Mouse (Mus musculus): Measurements from ENCODE around the gene Ulk3.

Gene Ulk3

GRCm38 (mm10) chr9:57589224-57590126 lies at the start of gene Ulk3:
Gene Ulk3 (plus strand): TSS chr9:57589452.
- peak; percentile 85 for DNase-seq (ENCODE audit: low read depth, low spot score)

GRCm38 (mm10) chr9:57539550-57539949 lies 49.7 kb upstream of the Ulk3 start:
- DNase-seq (ENCODE audit: low read depth, low spot score) = no peak

- DNase-seq (ENCODE audit: low read depth, low spot score) = peak; percentile 64
Observed at GRCm38 (mm10) chr9:57541312-57541711, 47.9 kb upstream of the Ulk3 start.

- DNase-seq (ENCODE audit: low read depth, low spot score) = no peak
Observed at GRCm38 (mm10) chr9:57543951-57544350, 45.3 kb upstream of the Ulk3 start.

- DNase-seq (ENCODE audit: low read depth, low spot score) = no peak
Observed at GRCm38 (mm10) chr9:57547287-57547686, 42.0 kb upstream of the Ulk3 start.

GRCm38 (mm10) chr9:57547869-57548268 lies 41.4 kb upstream of the Ulk3 start:
- DNase-seq (ENCODE audit: low read depth, low spot score) = no peak

GRCm38 (mm10) chr9:57549186-57549585 lies 40.1 kb upstream of the Ulk3 start:
- no peak for DNase-seq (ENCODE audit: low read depth, low spot score)

GRCm38 (mm10) chr9:57550126-57550862 lies 39.0 kb upstream of the Ulk3 start:
- no peak for DNase-seq (ENCODE audit: low read depth, low spot score)

GRCm38 (mm10) chr9:57552139-57552887 lies 36.9 kb upstream of the Ulk3 start, which contains the start of gene Mpi:
Gene Mpi (minus strand): TSS chr9:57552763.
- DNase-seq (ENCODE audit: low read depth, low spot score) = peak; percentile 39

GRCm38 (mm10) chr9:57553119-57553518 lies 36.1 kb upstream of the Ulk3 start:
- no peak for DNase-seq (ENCODE audit: low read depth, low spot score)

GRCm38 (mm10) chr9:57554753-57555152 lies 34.5 kb upstream of the Ulk3 start:
- DNase-seq (ENCODE audit: low read depth, low spot score) = no peak

- no peak for DNase-seq (ENCODE audit: low read depth, low spot score)
Observed at GRCm38 (mm10) chr9:57557215-57557614, 32.0 kb upstream of the Ulk3 start.

GRCm38 (mm10) chr9:57558625-57559024 lies 30.6 kb upstream of the Ulk3 start:
- DNase-seq (ENCODE audit: low read depth, low spot score) = no peak

GRCm38 (mm10) chr9:57559568-57559967 lies 29.7 kb upstream of the Ulk3 start:
- no peak for DNase-seq (ENCODE audit: low read depth, low spot score)

- DNase-seq (ENCODE audit: low read depth, low spot score) = no peak
Observed at GRCm38 (mm10) chr9:57560263-57560662, 29.0 kb upstream of the Ulk3 start.

GRCm38 (mm10) chr9:57560861-57561710 lies 28.2 kb upstream of the Ulk3 start, which contains the start of gene Scamp2:
Gene Scamp2 (plus strand): TSS chr9:57560943.
- DNase-seq (ENCODE audit: low read depth, low spot score) = peak; percentile 93

GRCm38 (mm10) chr9:57561711-57562099 lies 27.5 kb upstream of the Ulk3 start:
- DNase-seq (ENCODE audit: low read depth, low spot score) = no peak

GRCm38 (mm10) chr9:57562896-57563372 lies 26.3 kb upstream of the Ulk3 start:
- peak; percentile 21 for DNase-seq (ENCODE audit: low read depth, low spot score)

- no peak for DNase-seq (ENCODE audit: low read depth, low spot score)
Observed at GRCm38 (mm10) chr9:57564609-57565008, 24.6 kb upstream of the Ulk3 start.

- DNase-seq (ENCODE audit: low read depth, low spot score) = no peak
Observed at GRCm38 (mm10) chr9:57565741-57566221, 23.5 kb upstream of the Ulk3 start.

GRCm38 (mm10) chr9:57566846-57567245 lies 22.4 kb upstream of the Ulk3 start:
- DNase-seq (ENCODE audit: low read depth, low spot score) = no peak
